Mouse (Mus musculus): ENCODE measurements at regions not wholly inside any gene's neighbourhood (a gene's known extent, or its start where the extent isn't known, plus 50 kb on each side); places are given as distances from the start of the nearest gene placed in this dataset.

GRCm38 (mm10) chr8:86222715-86223114 lies 357.8 kb downstream of the Abcc12 start:
- no peak for TF ChIP-seq CTCF (conservative IDR thresholded peaks at IDR 0.05; ENCODE audit: low read length)
- TF ChIP-seq NANOG (IDR thresholded peaks at IDR 0.05; ENCODE audit: borderline replicate concordance, low read length), result no peak

Data from E14TG2a.4 (cell line).